Mouse (Mus musculus) mature B cell (primary cell): ENCODE measurements around the gene Dohh.

Source experiments
- in situ Hi-C: fragments of 300-500 bp; cut with MboI; formaldehyde crosslinking; loops from 2 replicates; pipeline ENCODE4 v1.14.3; 2019

Dohh gene

DNA sequence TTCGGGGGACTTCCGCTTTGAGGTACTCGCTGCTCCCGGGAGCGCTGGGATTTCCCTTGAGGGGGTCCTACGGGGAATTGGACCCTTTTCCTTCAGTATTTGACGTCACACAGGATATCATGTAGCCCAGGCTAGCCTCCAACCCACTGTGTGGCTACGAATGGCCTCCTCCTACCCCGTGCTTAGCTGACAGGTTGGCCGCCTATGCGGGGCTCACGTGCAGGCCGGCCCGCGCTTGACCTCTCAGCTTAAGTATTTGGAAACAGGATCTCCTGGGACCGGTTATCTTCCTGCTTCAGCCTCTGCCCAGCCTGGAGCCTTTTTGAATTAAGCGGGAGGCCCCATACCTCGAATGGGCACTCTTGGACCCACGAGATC, 366 bp downstream of the Dohh start:
- in situ Hi-C loops: no loop called here

DNA sequence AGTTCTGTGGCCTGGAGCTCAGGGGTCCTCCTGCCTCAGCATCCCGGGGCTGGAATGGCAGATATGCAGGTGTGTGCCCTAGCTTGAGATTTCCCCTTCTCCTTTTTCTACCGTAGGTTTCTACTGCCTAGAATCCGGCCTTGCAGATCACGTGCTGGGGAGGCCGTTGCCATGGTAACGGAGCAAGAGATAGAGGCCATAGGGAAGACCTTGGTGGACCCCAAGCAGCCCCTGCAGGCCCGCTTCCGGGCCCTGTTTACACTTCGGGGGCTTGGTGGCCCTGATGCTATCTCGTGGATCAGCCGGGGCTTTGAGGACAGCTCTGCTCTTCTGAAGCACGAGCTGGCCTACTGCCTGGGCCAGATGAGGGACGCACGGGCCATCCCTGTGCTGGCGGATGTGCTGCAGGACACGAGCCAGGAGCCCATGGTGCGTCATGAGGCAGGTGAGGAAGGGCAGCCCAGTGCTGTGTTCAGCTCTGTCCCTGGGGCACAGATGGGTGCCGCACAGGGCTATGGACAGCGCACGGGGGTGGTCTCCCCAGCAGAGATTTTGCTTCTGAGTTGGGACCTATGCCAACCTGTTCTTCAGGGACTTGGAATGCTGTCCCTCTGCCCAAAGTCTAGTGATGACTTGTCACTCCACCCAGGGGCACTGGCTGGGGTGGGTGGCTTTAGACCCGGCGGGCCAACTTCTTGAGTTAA, 1.5 kb downstream of the Dohh start:
- in situ Hi-C loops: no loop called here

GRCm38 (mm10) chr10:81387716-81388115, 3.5 kb downstream of the Dohh start:
- in situ Hi-C loops: no loop called here

- in situ Hi-C loops: no loop called here
These were observed 4.4 kb downstream of the Dohh start, which contains the start of gene Gm48552 for GRCm38 (mm10) chr10:81388505-81389055. Gene Gm48552, plus strand, starts transcription at chr10:81389005.

DNA sequence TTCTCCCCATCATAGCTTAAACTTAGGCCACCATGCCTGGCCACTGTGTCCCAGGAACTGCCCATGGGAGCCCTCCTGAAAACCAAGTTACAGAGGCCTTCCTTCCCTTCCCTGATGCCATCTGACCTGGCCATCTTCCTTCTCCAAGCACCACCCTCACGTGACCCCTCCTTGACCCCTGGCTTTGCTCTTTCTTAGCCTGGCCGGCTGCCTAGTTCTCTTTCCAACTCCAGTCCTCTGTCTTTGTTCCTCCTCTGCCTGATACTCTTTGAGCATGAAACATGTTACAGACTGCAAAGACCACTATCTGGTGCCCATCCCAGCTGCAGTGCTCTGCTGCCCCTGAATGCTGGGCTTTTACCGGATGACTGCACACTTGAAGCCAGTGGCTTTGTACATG, 5.1 kb downstream of the Dohh start:
- in situ Hi-C loops: no loop called here

DNA sequence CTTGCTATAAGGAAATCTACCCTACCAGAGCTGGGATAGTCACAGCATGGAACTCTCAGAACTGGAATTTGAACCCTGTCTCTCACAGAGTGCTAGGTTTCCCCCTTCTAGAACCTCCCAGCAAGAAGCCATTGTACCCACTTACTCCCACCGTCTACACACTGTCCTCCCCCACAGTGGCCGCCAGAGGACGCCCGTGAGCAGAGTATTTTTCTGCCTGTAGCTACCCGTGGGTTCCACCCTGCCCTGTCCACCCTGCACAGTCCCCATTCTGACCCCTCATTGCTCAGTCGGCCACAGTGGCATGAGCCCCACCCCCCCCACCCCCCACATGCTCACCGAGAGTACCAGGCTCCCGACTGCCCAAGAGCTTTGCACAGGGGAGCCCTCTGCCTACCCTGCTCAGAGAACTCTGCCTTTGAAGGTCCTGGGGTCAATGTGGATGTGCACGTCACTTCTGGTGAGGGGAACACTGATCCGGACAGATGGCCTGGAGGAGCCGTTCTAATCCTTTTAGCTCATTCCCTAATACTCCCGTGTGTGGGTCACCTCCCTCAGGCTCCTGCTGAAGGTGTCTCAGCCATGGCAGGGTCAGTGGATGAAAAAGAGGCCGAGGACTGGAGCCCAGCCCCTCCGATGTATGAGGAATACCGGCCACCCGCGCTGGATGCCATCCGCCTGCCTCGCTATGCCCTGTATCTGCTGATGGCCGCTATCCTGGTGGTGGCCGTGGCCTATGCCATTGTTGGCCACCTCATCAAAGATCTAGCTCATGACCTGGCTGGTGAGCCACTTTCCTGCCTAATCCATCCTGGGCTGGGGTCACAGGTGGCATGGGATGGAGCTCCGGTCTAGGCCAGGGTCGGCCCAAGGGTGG, 5.8 kb downstream of the Dohh start:
- in situ Hi-C loops: no loop called here

DNA sequence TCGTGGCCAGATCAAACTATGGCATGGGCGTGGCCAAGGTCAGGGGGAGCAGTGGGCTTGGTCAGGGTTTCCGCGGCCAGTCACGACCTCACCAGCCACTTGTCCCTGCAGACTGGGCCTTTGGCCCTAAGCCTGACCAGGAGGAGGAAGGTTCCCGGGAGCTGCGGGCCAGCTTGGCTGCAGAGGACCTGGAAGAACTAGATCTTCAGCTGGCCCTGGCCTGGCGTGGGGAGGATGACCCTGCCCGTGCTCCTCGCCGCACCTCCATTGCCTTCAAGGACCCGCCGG, 6.4 kb downstream of the Dohh start:
- in situ Hi-C loops: no loop called here

GRCm38 (mm10) chr10:81392270-81392669, 8.0 kb downstream of the Dohh start:
- in situ Hi-C loops: no loop called here

GRCm38 (mm10) chr10:81392781-81393185, 8.6 kb downstream of the Dohh start, which contains the start of gene Smim24:
Gene Smim24, plus strand, starts transcription at chr10:81393051.
- in situ Hi-C loops: no loop called here

- in situ Hi-C loops: no loop called here
These were observed 9.3 kb downstream of the Dohh start for GRCm38 (mm10) chr10:81393456-81394063.

- in situ Hi-C loops: no loop called here
These were observed 10.9 kb downstream of the Dohh start for GRCm38 (mm10) chr10:81395127-81395526.

GRCm38 (mm10) chr10:81395865-81396264, 11.6 kb downstream of the Dohh start:
- in situ Hi-C loops: no loop called here

GRCm38 (mm10) chr10:81396749-81397148, 12.5 kb downstream of the Dohh start:
- in situ Hi-C loops: no loop called here

- in situ Hi-C loops: no loop called here
These were observed 15.1 kb downstream of the Dohh start for GRCm38 (mm10) chr10:81399296-81399695.

DNA sequence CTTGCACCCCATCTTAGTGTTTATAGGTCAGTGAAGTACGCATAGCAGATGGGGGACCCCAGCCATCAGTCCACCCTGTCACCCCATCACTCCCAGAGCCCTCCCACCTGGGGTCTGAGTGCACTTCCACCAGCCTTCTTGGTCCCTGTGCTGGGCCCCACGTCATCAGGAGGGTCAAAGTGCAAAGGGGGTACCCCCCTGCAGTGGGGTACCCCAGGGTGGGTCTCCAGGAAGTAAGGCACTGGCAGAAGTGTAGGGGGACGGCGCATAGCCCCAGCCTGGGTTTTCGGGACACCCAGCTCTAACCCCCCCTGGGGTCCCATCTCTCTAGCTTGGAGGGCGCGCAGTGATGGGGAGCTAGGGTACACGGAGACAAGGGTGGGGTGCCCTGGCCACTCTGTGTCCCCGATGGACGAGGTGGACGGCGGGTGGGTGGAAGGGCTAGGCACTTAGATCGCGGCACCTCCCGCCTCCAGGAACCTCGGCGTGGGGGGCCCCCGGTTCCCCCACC, 15.6 kb downstream of the Dohh start:
- in situ Hi-C loops: no loop called here

DNA sequence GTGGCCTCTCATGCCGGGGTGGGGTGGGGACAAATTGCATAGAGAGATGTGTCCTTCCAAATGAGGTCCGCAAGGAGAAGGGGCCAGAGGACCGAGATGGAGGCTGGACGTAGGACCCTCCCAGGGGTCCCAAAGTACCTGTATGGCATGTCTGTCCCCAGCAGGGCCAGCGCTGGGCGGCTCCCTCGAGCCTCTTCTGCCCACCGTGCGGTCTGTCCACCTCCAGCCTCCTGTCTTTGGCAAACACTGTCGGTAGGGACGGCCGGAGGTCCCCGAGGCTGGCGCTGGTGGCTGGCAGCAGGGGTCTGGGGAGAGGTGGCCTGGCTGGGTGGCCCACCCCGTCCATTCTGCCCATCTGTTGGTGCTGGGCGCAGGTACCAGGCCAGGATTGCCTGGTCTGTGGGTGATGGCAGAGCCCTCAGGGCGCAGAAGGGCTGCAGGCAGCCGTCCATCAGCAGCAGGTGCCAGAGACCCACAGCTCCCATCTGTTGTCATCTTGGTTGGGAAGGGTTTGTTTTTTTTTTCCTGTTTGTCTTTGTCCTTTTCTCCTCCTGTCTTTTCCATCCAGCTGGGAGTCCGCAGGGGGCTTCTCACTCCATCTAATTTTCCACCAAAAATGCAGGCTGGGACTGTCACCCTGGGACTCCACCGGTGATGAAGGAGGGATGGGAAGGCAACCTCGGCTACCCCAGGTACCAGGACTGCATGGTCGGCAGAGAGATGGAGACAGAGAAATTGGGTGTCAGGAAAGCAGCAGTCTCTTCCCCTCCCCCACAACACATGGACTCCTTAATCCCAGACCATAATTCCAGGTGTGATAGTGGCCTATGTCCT, 16.4 kb downstream of the Dohh start:
- in situ Hi-C loops: no loop called here

DNA sequence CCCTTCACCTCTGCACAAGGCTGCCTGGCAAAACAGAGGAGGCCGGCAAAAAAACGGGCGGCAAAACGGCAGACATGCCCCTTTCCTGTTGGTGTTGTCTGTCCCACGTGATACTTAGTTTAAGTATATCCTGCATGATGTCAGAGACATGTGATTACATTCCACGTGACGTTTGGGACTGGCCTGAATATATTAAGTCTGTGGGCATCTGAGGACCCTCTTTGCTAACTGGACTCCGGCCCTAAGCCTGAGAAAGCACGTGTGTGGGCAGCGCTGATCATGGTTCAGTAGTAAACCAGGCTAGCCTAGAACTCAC, 16.9 kb downstream of the Dohh start:
- in situ Hi-C loops: no loop called here

DNA sequence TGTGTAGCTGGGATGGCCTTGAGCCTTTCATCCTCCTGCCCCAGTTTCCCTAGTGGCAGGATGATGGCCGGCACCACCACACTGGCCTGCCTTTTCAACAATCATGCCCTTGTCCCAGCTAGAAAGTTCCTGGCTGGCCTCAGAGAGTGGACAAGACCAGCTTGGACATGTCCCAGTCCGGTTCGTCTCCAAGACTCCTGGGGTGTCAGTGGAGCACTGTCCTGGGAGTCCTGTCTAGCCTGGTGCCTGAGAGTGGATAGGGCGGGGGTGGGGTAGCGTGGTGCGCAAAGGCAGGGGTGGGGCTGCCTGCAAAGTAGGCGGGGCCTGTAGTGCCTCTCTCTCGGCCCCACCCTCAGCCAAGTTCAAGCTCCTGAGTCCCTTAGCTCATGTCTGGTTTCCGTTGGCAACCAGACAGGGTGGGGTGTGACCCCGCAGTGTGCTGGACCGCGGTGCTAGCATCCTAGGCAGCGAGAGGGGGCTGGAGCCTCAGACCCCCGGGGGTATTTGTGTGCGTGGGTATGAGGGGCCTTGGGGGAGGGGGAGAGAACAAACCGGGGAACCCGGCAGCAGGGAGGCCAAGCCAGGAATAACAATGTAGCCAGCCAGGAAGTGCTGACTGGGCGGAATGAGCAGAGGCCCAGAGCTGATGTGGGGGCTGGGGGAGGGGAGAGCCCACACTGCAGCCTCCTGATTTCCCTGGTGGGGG, 17.4 kb downstream of the Dohh start:
- in situ Hi-C loops: no loop called here

- in situ Hi-C loops: no loop called here
These were observed 18.1 kb downstream of the Dohh start for GRCm38 (mm10) chr10:81402227-81402765.

DNA sequence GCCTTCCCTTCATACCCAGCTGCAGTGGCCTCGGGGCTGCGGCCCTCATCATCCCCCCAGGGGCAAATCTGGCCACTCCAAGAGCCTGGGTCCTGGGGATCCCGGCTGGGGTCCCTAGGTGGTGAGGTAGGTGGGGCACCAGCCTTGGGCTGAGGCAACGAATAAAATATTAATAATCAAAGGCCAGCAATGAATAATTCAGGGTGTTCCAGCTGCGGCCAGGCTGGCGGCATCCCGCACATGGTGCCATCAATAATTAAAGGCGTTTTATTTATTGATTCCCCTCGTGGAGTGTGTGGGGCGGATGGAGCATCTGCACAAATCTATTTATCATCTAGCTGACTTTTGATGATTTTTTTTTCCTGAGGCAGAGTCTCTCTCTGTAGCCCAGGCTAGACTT, 19.3 kb downstream of the Dohh start:
- in situ Hi-C loops: no loop called here

GRCm38 (mm10) chr10:81404082-81404481, 19.9 kb downstream of the Dohh start:
- in situ Hi-C loops: no loop called here
